Mouse (Mus musculus) liver, embryonic 13.5 days (tissue): Measurements from ENCODE around the gene Gm43517. TPM values are rescaled to one million over a fixed set of nuclear protein-coding genes. Genes with fewer than 3 reads are reported as not detected.

Experiments used
- ATAC-seq: fragments of 200-750 bp; cut with Nextera tagmentation; 2 replicates; pipeline ENCODE4 v1.8.0; 2017; ENCODE audit warnings: low read depth, mild to moderate bottlenecking, moderate number of reproducible peaks, moderate library complexity
- DNase-seq: peaks from one replicate; pipeline ENCODE4 v3.0.0; 2022
- H3K27ac ChIP-seq: fragments of 300-500 bp; sonication (generic); 2 replicates; pipeline ENCODE4 v1.5.1; 2015; ENCODE audit warnings: moderate library complexity, mild to moderate bottlenecking, inconsistent platforms
- H3K27me3 ChIP-seq: fragments of 300-500 bp; sonication (generic); 2 replicates; pipeline ENCODE4 v1.6.1; 2015; ENCODE audit warnings: mild to moderate bottlenecking, inconsistent platforms
- H3K36me3 ChIP-seq: fragments of 300-500 bp; sonication (generic); 2 replicates; pipeline ENCODE4 v1.6.1; 2015; ENCODE audit warnings: mild to moderate bottlenecking, inconsistent platforms
- H3K4me1 ChIP-seq: fragments of 300-500 bp; sonication (generic); replicated peaks from 2 replicates; pipeline ENCODE4 v1.6.1; 2015; ENCODE audit warnings: inconsistent platforms
- H3K4me2 ChIP-seq: fragments of 300-500 bp; sonication (generic); 2 replicates; pipeline ENCODE4 v1.6.1; 2015; ENCODE audit warnings: inconsistent platforms, mild to moderate bottlenecking, moderate library complexity
- H3K4me3 ChIP-seq: fragments of 300-500 bp; sonication (generic); replicated peaks from 2 replicates; pipeline ENCODE4 v1.5.1; 2015; ENCODE audit warnings: mild to moderate bottlenecking, inconsistent platforms
- H3K9ac ChIP-seq: fragments of 300-500 bp; sonication (generic); 2 replicates; pipeline ENCODE4 v1.6.1; 2015; ENCODE audit warnings: mild to moderate bottlenecking, inconsistent platforms
- H3K9me3 ChIP-seq: fragments of 300-500 bp; sonication (generic); replicated peaks from 2 replicates; pipeline ENCODE4 v1.6.1; 2016; ENCODE audit warnings: inconsistent platforms
- WGBS: fragments of 180-500 bp; shearing (Covaris S2); methylation state at CpG from one replicate; pipeline ENCODE4 v1.1.7; 2015; ENCODE audit not compliant: insufficient replicate concordance; 5-methylcytosine and 5-hydroxymethylcytosine counted together
- polyA plus RNA-seq: library from polyadenylated mRNA; unstranded; fragments of >200 nt; fragmentation: Nextera tagmentation; extraction: Ambion mirVana; gene quantifications from 2 replicates; pipeline ENCODE4 v1.2.1, GENCODE M21; 2015

The Gm43517 gene
- polyA plus RNA-seq, 1 experiment from 2014 or later: not detected

GRCm38 (mm10) chr12:49387856-49388598 lies 3.1 kb downstream of the Gm43517 start:
- no peak overlapping the region for H3K4me2 ChIP-seq
- WGBS: 8% methylated on average over 2 of the region's 2 CpGs
- H3K36me3 ChIP-seq: no peaks in the 10 kb centered on the region
- no peaks in the 10 kb centered on the region for H3K9me3 ChIP-seq
- H3K4me3 ChIP-seq: no peak overlapping the region
- H3K4me1 ChIP-seq: peaks cover 4% of the 10 kb centered on the region
- no peak for DNase-seq
- no peak overlapping the region for H3K27ac ChIP-seq
- no peak for ATAC-seq
- peaks cover 81% of the 10 kb centered on the region for H3K27me3 ChIP-seq
- H3K9ac ChIP-seq: no peak overlapping the region

GRCm38 (mm10) chr12:49389666-49390065 lies 4.7 kb downstream of the Gm43517 start:
- no peak overlapping the region for H3K4me2 ChIP-seq
- no peak overlapping the region for H3K27ac ChIP-seq
- no peak overlapping the region for H3K4me3 ChIP-seq
- no peak for ATAC-seq
- H3K27me3 ChIP-seq: peaks cover 76% of the 10 kb centered on the region
- H3K9ac ChIP-seq: no peak overlapping the region
- no peak for DNase-seq
- no peaks in the 10 kb centered on the region for H3K36me3 ChIP-seq
- H3K9me3 ChIP-seq: no peaks in the 10 kb centered on the region
- WGBS: 4% methylated on average over 5 of the region's 5 CpGs
- no peaks in the 10 kb centered on the region for H3K4me1 ChIP-seq

GRCm38 (mm10) chr12:49390257-49390656 lies 5.3 kb downstream of the Gm43517 start:
- Histone ChIP-seq H3K4me3 (no peak overlapping the region), H3K27ac (no peak overlapping the region), H3K36me3 (no peaks in the 10 kb centered on the region), H3K4me2 (no peak overlapping the region), H3K9me3 (no peaks in the 10 kb centered on the region), H3K27me3 (peaks cover 76% of the 10 kb centered on the region), H3K9ac (no peak overlapping the region), H3K4me1 (no peaks in the 10 kb centered on the region)
- DNase-seq (no peak), ATAC-seq (no peak)
- 3% methylated on average over 13 of the region's 13 CpGs for WGBS

DNA sequence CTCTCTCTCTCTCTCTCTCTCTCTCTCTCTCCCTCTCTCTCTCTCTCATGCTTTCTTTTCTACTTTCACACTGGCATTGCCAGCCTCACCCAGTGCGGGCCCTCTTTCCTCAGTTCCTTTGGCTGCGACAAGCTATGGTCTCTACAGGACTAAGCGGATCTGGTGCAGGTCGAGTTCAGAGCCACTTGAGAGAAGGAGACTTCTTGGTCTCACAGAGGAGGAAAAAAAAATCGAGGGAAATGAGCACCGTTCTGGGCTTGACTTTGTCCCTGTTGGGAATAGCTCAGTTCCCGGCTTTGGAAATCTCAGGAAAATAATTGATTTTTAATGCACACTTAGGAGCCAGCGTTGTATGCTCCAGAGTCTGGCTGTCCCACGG lies 5.9 kb downstream of the Gm43517 start:
- Histone ChIP-seq H3K9me3 (no peaks in the 10 kb centered on the region), H3K4me2 (no peak overlapping the region), H3K4me1 (no peaks in the 10 kb centered on the region), H3K4me3 (no peak overlapping the region), H3K27me3 (peaks cover 73% of the 10 kb centered on the region), H3K27ac (no peak overlapping the region), H3K36me3 (no peaks in the 10 kb centered on the region), H3K9ac (no peak overlapping the region)
- WGBS: 5% methylated on average over 9 of the region's 9 CpGs
- DNase-seq (no peak), ATAC-seq (no peak)

DNA sequence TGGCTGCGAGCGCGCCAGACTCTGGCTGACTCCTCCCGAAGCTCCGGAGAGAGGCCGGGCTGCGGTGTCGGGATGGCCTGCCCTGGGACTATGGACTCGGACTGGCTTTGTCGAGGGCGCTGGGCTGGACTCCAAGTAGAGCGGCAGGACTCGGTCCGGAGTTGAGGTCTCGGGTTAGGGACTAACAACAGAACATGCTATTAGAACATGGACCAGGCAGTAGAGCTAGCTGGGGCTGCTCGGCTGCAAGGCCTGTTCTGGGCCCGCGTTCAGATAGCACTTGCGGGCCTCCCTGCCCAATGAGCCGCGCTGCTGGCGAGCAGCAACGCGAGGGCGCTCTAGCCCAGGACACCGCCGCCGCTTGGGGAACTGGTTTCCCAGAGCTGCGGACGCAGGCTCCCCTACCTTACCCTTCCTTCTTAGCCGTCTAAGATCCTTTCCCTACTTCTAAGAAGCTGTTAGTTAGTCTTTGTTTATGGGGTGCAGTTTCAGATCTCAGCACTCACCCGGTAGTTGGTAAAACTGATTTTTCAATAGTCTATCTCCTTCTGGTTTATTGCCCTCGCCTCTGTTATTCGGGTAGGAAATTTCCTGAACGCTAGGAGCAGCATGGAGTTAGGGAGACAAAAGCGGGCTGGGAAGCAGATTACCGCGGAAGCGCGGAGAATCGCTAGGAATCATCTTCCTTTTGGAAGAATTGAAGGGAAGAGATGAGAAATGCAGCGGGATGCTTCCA lies 6.5 kb downstream of the Gm43517 start:
- DNase-seq: no peak
- no peaks in the 10 kb centered on the region for H3K36me3 ChIP-seq
- no peak overlapping the region for H3K4me2 ChIP-seq
- H3K9me3 ChIP-seq: no peaks in the 10 kb centered on the region
- H3K27ac ChIP-seq: no peak overlapping the region
- H3K9ac ChIP-seq: no peak overlapping the region
- no peak overlapping the region; the same call in 1 of the 2 replicates for H3K4me3 ChIP-seq
- peak; percentile 43; the same call in 1 of the 2 replicates for ATAC-seq
- 1% methylated on average over 42 of the region's 42 CpGs for whole genome bisulfite sequencing
- peaks cover 70% of the 10 kb centered on the region for H3K27me3 ChIP-seq
- H3K4me1 ChIP-seq: no peaks in the 10 kb centered on the region

- DNase-seq (no peak), ATAC-seq (no peak)
- no peaks in the 10 kb centered on the region for H3K4me1 ChIP-seq
- H3K36me3 ChIP-seq: no peaks in the 10 kb centered on the region
- 4% methylated on average over 10 of the region's 10 CpGs for WGBS
- peaks cover 70% of the 10 kb centered on the region for H3K27me3 ChIP-seq
- no peak overlapping the region for H3K27ac ChIP-seq
- no peak overlapping the region for H3K4me3 ChIP-seq
- H3K4me2 ChIP-seq: no peak overlapping the region
- H3K9ac ChIP-seq: no peak overlapping the region
- no peaks in the 10 kb centered on the region for H3K9me3 ChIP-seq
These were observed 7.0 kb downstream of the Gm43517 start for GRCm38 (mm10) chr12:49392041-49392390.

- no peaks in the 10 kb centered on the region for H3K4me1 ChIP-seq
- no peak for DNase-seq
- H3K27me3 ChIP-seq: peaks cover 74% of the 10 kb centered on the region
- no peaks in the 10 kb centered on the region for H3K9me3 ChIP-seq
- no peak for ATAC-seq
- H3K27ac ChIP-seq: no peak overlapping the region
- no peak overlapping the region for H3K4me2 ChIP-seq
- H3K36me3 ChIP-seq: no peaks in the 10 kb centered on the region
- WGBS: 3% methylated on average over 5 of the region's 5 CpGs
- H3K9ac ChIP-seq: no peak overlapping the region
- no peak overlapping the region for H3K4me3 ChIP-seq
These were observed 7.9 kb downstream of the Gm43517 start for GRCm38 (mm10) chr12:49392876-49393275.

DNA sequence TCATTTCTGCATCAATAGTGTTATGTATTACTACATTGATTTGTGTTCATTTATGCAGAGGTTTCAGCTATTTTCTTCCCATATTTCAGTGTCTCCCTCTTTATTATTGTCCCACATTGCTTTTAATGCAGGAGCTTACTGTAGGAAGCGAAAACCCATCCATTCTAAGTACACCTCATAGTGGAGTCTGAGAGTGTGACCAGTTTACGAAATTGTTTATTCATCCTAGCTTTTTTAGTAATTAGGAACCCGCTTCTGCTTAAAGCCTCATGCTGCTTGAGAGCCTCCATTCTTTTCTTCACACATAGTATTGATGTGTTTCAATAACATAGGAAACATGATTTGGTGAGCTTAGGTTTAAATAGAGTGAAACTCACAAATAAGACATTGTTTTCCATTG lies 8.7 kb downstream of the Gm43517 start:
- H3K27ac ChIP-seq: no peak overlapping the region
- no peak overlapping the region for H3K9ac ChIP-seq
- H3K4me2 ChIP-seq: no peak overlapping the region
- no peaks in the 10 kb centered on the region for H3K9me3 ChIP-seq
- no peak overlapping the region for H3K4me3 ChIP-seq
- 9% methylated on average over 3 of the region's 3 CpGs for WGBS
- peaks cover 75% of the 10 kb centered on the region for H3K27me3 ChIP-seq
- H3K36me3 ChIP-seq: no peaks in the 10 kb centered on the region
- DNase-seq (no peak), ATAC-seq (no peak)
- H3K4me1 ChIP-seq: no peaks in the 10 kb centered on the region

DNA sequence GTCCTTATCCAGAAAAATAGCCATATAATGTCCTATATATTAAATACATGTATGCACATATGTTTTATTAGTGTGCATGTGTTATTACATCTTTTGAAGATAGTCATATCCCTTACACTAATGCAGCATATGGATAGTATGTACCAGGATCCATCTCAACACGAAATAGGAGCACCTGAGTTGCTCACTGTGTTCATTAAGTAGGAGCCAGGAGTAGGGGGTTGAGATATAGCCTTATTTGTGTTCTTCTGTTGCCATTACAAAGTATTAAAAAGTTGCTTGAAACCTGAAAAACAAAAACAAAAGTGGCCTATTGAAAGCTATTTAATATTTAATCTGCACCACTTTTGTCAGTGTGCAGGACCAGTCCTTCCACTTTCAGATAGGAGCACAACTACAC lies 9.2 kb downstream of the Gm43517 start:
- Histone ChIP-seq H3K27me3 (peaks cover 77% of the 10 kb centered on the region), H3K4me3 (no peak overlapping the region), H3K4me2 (no peak overlapping the region), H3K36me3 (no peaks in the 10 kb centered on the region), H3K9ac (no peak overlapping the region), H3K4me1 (no peaks in the 10 kb centered on the region), H3K9me3 (no peaks in the 10 kb centered on the region), H3K27ac (no peak overlapping the region)
- WGBS: 5% methylated on average over 1 of the region's 1 CpGs
- no peak for DNase-seq
- ATAC-seq: no peak

DNA sequence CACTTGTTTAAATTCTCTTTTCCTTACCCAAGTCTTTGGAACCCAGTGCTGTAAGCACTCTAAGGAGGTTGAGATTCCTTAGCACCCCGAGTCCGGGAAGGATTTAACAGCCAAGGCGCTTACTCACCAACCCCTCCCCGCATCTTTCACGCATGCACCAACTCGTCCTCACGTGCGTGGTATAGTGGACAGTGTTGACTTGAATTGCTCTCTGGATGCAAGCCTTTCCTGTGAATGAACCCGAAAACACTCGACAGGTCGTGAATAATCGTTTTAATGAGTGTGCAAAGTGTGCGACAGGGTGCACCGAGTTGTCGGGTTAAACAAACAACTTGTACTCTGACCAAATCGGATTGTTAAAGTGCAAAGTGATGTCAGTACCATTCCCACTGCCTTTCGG lies 9.9 kb downstream of the Gm43517 start:
- DNase-seq: no peak
- Histone ChIP-seq H3K27me3 (peaks cover 75% of the 10 kb centered on the region), H3K27ac (no peak overlapping the region), H3K9ac (no peak overlapping the region), H3K36me3 (no peaks in the 10 kb centered on the region), H3K4me1 (no peaks in the 10 kb centered on the region), H3K9me3 (no peaks in the 10 kb centered on the region), H3K4me2 (no peak overlapping the region), H3K4me3 (no peak overlapping the region)
- WGBS: under 1% methylated on average over 17 of the region's 17 CpGs
- no peak for ATAC-seq

- no peak overlapping the region for H3K4me3 ChIP-seq
- ATAC-seq (no peak), DNase-seq (no peak)
- 10% methylated on average over 2 of the region's 2 CpGs for WGBS
- no peaks in the 10 kb centered on the region for H3K36me3 ChIP-seq
- no peaks in the 10 kb centered on the region for H3K4me1 ChIP-seq
- no peak overlapping the region for H3K27ac ChIP-seq
- H3K27me3 ChIP-seq: peaks cover 75% of the 10 kb centered on the region
- H3K4me2 ChIP-seq: no peak overlapping the region
- no peaks in the 10 kb centered on the region for H3K9me3 ChIP-seq
- no peak overlapping the region for H3K9ac ChIP-seq
These were observed 11.0 kb downstream of the Gm43517 start for GRCm38 (mm10) chr12:49395969-49396368.

- Histone ChIP-seq H3K27me3 (peaks cover 75% of the 10 kb centered on the region), H3K4me1 (0 out of 2 replicates have a peak, but pooled peaks cover 4% of the 10 kb centered on the region), H3K36me3 (no peaks in the 10 kb centered on the region), H3K27ac (no peak overlapping the region), H3K9me3 (no peaks in the 10 kb centered on the region), H3K9ac (no peak overlapping the region), H3K4me3 (no peak overlapping the region), H3K4me2 (no peak overlapping the region)
- 21% methylated on average over 1 of the region's 1 CpGs for WGBS
- no peak for DNase-seq
- ATAC-seq: no peak
These were observed 11.8 kb downstream of the Gm43517 start for GRCm38 (mm10) chr12:49396776-49397175.
